Comparison of ENCODE assay signal across 32 mouse cellular contexts in genomic region chr9:117093551-117093950, GRCm38 (mm10).
"Had no signal": no experiment of that assay in that cellular context is flagged by ENCODE, and none has a peak within 500 bp of the region (broad histone marks: within the 10 kb centered on the region; RNA-seq: fewer than 3 reads in every experiment).

No protein-coding gene starts in this region.

- H3K4me1 ChIP-seq: limb, embryonic 15.5 days; liver, embryonic 12.5 days; liver, embryonic 13.5 days; liver, embryonic 15.5 days; megakaryocyte, embryonic 14.5 days; midbrain, embryonic 10.5 days; midbrain, embryonic 12.5 days; midbrain, embryonic 13.5 days; midbrain, embryonic 15.5 days; neural tube, embryonic 12.5 days had no signal

- H3K9ac ChIP-seq: limb, embryonic 12.5 days; limb, embryonic 13.5 days; limb, embryonic 15.5 days; liver, embryonic 12.5 days; liver, embryonic 13.5 days; liver, embryonic 14.5 days; liver, embryonic 15.5 days; liver, postnatal 0 days; lung, embryonic 14.5 days; lung, embryonic 15.5 days; midbrain, embryonic 12.5 days; midbrain, embryonic 13.5 days; midbrain, embryonic 15.5 days; neural tube, embryonic 12.5 days had no signal

- ATAC-seq: liver, embryonic 12.5 days; liver, postnatal 0 days; lung, postnatal 0 days; midbrain, embryonic 13.5 days; midbrain, embryonic 15.5 days; midbrain, embryonic 16.5 days had no signal

- H3K9me3 ChIP-seq: limb, embryonic 10.5 days; limb, embryonic 12.5 days; limb, embryonic 13.5 days; limb, embryonic 15.5 days; liver, embryonic 12.5 days; liver, embryonic 13.5 days; liver, embryonic 15.5 days; lung, embryonic 15.5 days; midbrain, embryonic 10.5 days; midbrain, embryonic 12.5 days; midbrain, embryonic 13.5 days; midbrain, embryonic 15.5 days; neural tube, embryonic 12.5 days had no signal

- H3K4me2 ChIP-seq: limb, embryonic 12.5 days; limb, embryonic 13.5 days; limb, embryonic 15.5 days; liver, embryonic 11.5 days; liver, embryonic 12.5 days; liver, embryonic 13.5 days; liver, embryonic 15.5 days; lung, embryonic 14.5 days; lung, embryonic 15.5 days; midbrain, embryonic 11.5 days; midbrain, embryonic 12.5 days; midbrain, embryonic 13.5 days; midbrain, embryonic 15.5 days; neural tube, embryonic 12.5 days had no signal

- H3K4me3 ChIP-seq: limb, embryonic 10.5 days; limb, embryonic 12.5 days; limb, embryonic 13.5 days; limb, embryonic 15.5 days; liver, embryonic 12.5 days; liver, embryonic 13.5 days; liver, embryonic 15.5 days; lung, embryonic 15.5 days; midbrain, embryonic 10.5 days; midbrain, embryonic 12.5 days; midbrain, embryonic 13.5 days; midbrain, embryonic 15.5 days; myocyte; neural tube, embryonic 12.5 days had no signal

- H3K36me3 ChIP-seq: limb, embryonic 12.5 days; limb, embryonic 15.5 days; liver, embryonic 12.5 days; liver, embryonic 13.5 days; liver, embryonic 15.5 days; midbrain, embryonic 10.5 days; midbrain, embryonic 12.5 days; midbrain, embryonic 13.5 days; midbrain, embryonic 15.5 days; neural tube, embryonic 12.5 days had no signal

- H3K27ac ChIP-seq: limb, embryonic 10.5 days; limb, embryonic 12.5 days; limb, embryonic 13.5 days; limb, embryonic 15.5 days; liver, embryonic 12.5 days; liver, embryonic 13.5 days; liver, embryonic 14.5 days; liver, embryonic 15.5 days; lung, embryonic 15.5 days; macrophage; midbrain, embryonic 10.5 days; midbrain, embryonic 12.5 days; midbrain, embryonic 13.5 days; midbrain, embryonic 15.5 days; neural tube, embryonic 12.5 days had no signal

- DNase-seq: left cerebral cortex, postnatal 4 days; liver; liver, embryonic 13.5 days; liver, postnatal 0 days; lung, adult 18-20 months; lung, adult 2 months; lung, embryonic 14.5 days; lung, postnatal 10 days; lung, postnatal 14 days; lung, postnatal 36 days; lung, postnatal 4 days; midbrain, embryonic 14.5 days had no signal

- H3K27me3 ChIP-seq: limb, embryonic 12.5 days; limb, embryonic 13.5 days; limb, embryonic 15.5 days; liver, embryonic 12.5 days; liver, embryonic 13.5 days; liver, embryonic 15.5 days; lung, embryonic 15.5 days; megakaryocyte, embryonic 14.5 days; midbrain, embryonic 12.5 days; midbrain, embryonic 13.5 days; midbrain, embryonic 15.5 days; neural tube, embryonic 12.5 days had no signal
